Mouse (Mus musculus) small intestine, adult 2 months (tissue): ENCODE data around the gene Sphk2.

Source experiments
- CTCF ChIP-seq: fragments of 200-500 bp; IDR thresholded peaks from 2 replicates; pipeline ENCODE4 v1.5.1; 2012; ENCODE audit warnings: low read depth, mild to moderate bottlenecking, control low read depth, inconsistent platforms, low read length, moderate library complexity, mixed read lengths; ENCODE audit not compliant: insufficient replicate concordance, insufficient read length; ENCODE audit errors: extremely low read depth
- POLR2A ChIP-seq: fragments of 200-500 bp; IDR thresholded peaks from 2 replicates; pipeline ENCODE4 v1.6.1; 2012; ENCODE audit warnings: low read depth, mild to moderate bottlenecking, control low read depth, inconsistent platforms, low read length, moderate library complexity

DNA sequence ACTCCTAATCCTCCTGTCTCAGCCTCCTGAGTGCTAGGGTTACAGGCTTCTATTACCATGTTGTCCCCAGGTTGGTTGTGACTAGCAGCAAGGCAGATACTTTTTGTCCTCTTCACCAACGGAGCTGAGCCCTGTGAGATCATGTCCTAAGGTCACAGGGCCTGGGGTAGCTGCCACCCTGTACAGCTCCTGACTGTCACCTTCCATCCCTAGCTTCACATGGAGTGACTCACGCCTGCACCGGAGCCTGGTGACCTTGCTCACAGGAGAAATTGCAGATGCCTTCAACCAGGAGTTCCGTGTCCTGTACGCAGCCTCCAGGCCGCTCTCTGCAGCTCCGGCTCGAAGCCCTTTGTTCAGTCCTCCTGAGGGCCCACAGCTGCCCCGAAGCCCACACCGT is 8.6 kb upstream of the Sphk2 start:
- TF ChIP-seq CTCF (no peak), POLR2A (no peak)
